Mouse (Mus musculus): ENCODE measurements around the gene Cd5l. TPM values are rescaled to one million over a fixed set of nuclear protein-coding genes. Genes with fewer than 3 reads are reported as not detected.
"Not testable (repeated sequence)": the region's sequence is repeated elsewhere in the genome, so short reads cannot be mapped to it uniquely, and the experiment has no call there.

Gene Cd5l
- polyA plus RNA-seq, 1 experiment from 2014 or later = 0.13 TPM

DNA sequence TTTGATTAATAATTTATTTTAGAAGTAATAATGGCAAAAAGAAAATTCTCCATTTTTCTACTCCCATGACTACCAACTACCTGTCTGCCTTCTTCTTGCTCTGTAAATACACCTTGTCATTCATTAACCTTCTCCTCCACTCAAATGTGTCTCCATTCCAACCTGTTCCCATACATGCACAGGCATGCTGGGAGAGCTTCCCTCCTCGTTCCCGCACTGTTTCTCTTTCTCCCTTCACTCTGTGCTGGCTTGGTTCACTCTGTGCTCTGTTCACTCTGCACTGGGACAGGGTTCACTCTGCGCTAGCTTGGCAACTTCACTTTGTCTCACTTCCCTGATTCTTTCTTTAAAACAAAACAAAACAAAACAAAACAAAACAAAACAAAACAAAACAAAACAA is 19.5 kb downstream of the Cd5l start:
- Histone ChIP-seq H3K4me3 (no peak overlapping the region), H3K4me2 (no peak overlapping the region), H3K9ac (no peak overlapping the region), H3K27me3 (no peaks in the 10 kb centered on the region), H3K27ac (no peak overlapping the region), H3K36me3 (no peaks in the 10 kb centered on the region), H3K9me3 (no peaks in the 10 kb centered on the region), H3K4me1 (peaks cover 5% of the 10 kb centered on the region; the same call in 1 of the 2 replicates)
- 53% methylated on average over 3 of the region's 3 CpGs for WGBS
- no peak for ATAC-seq (ENCODE audit: insufficient number of reproducible peaks, insufficient read depth, low FRiP score, low TSS enrichment, low read depth)

DNA sequence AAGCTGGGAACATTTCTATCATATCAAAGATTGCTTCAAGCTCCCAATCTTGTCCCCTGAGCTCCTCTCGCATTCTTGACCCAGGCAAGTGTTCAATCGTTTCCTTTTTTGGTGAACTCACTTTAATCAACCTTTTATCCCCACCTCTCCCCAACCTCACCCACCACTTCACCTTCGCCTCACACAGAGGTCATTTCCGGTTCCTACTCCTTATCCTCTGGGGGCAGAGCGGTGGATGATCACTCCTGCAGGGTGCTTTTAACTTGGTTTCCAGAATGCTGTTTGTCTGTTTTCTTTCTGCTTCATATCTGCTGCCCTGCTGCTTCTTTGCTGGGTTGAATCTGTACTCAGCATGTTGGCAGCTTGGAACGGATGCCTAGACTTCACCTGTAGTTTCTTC is 20.0 kb downstream of the Cd5l start:
- peaks cover 5% of the 10 kb centered on the region; the same call in 1 of the 2 replicates for H3K4me1 ChIP-seq
- WGBS = 58% methylated on average over 6 of the region's 6 CpGs
- H3K36me3 ChIP-seq = no peaks in the 10 kb centered on the region
- no peak for ATAC-seq (ENCODE audit: insufficient number of reproducible peaks, insufficient read depth, low FRiP score, low TSS enrichment, low read depth)
- H3K27me3 ChIP-seq = no peaks in the 10 kb centered on the region
- no peaks in the 10 kb centered on the region for H3K9me3 ChIP-seq
- no peak overlapping the region for H3K4me2 ChIP-seq
- H3K9ac ChIP-seq = no peak overlapping the region
- H3K27ac ChIP-seq = no peak overlapping the region
- no peak overlapping the region for H3K4me3 ChIP-seq

DNA sequence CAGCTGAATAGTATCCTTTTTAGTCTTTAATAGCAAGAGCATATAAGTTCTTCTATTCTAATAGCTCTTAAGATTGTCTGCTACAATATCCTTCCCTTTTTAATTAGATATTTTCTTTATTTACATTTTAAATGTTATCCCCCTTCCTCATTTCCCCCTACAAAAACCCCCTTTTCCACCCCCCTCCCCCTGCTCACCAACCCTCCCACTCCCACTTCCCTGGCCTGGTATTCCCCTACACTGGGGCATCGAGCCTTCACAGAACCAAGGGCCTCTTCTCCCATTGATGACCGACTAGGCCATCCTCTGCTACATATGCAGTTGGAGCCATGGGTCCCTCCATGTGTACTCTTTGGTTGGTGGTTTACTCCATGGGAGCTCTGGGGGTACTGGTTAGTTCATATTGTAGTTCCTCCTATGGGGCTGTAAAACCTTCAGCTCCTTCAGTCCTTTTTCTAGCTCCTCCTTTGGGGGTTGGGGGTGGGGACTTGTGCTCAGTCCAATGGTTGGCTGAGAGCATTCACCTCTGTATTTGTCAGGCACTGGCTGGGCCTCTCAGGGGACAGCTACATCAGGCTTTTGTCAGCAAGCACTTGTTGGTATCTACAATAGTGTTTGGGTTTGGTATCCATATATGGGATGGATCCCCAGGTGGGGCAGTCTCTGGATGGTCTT is 22.1 kb downstream of the Cd5l start:
- not testable (repeated sequence) for H3K4me1 ChIP-seq; H3K36me3 ChIP-seq; H3K4me3 ChIP-seq; H3K27me3 ChIP-seq; H3K9me3 ChIP-seq; H3K9ac ChIP-seq; ATAC-seq (ENCODE audit: insufficient number of reproducible peaks, insufficient read depth, low FRiP score, low TSS enrichment, low read depth); H3K4me2 ChIP-seq; H3K27ac ChIP-seq
- WGBS = 90% methylated on average over 2 of the region's 2 CpGs

DNA sequence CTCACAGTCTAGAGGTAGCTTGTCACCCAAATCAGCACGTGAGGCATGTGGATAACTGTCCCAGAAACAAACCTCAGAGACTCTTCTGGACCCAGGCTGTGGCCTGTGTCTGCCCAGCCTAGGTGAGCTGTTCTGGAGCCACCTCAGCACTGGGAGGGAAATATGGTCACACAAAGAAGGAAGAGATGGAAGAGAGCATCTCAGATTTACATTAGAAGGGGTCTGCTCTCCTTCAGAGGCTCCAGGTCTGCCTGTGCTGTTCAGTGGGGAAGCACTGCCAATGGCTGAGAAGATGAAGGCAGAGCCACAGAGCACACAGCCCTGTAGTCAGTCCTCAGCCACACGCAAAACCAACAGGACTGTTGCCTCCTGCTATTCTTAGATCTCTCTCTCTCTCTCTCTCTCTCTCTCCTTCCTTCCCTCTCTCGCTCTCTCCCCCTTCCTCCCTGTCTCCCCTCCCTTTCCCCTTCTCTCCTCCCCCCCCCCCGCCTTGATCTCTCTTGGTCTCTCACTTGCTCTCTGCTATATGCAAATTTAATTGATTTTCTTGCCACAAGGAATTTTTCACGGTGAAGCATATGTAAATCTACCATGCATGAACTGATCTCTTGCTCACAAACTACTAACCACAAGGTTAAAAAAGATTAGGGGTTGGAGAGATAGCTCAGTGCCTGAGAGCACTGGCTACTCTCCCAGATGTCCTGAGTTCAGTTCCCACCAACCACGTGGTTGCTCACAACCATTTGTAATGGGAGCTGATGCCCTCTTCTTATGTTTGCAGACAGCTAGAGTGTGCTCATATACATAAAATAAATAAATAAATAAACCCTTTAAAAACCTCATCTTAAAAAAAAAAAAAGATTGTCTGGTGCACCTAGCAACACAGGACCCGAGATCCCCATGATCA is 24.4 kb downstream of the Cd5l start:
- H3K27me3 ChIP-seq = no peaks in the 10 kb centered on the region
- no peaks in the 10 kb centered on the region for H3K36me3 ChIP-seq
- no peaks in the 10 kb centered on the region for H3K4me1 ChIP-seq
- no peaks in the 10 kb centered on the region for H3K9me3 ChIP-seq
- no peak overlapping the region for H3K4me2 ChIP-seq
- no peak overlapping the region for H3K27ac ChIP-seq
- ATAC-seq (ENCODE audit: insufficient number of reproducible peaks, insufficient read depth, low FRiP score, low TSS enrichment, low read depth) = no peak
- no peak overlapping the region for H3K9ac ChIP-seq
- 54% methylated on average over 7 of the region's 7 CpGs for WGBS
- no peak overlapping the region for H3K4me3 ChIP-seq

DNA sequence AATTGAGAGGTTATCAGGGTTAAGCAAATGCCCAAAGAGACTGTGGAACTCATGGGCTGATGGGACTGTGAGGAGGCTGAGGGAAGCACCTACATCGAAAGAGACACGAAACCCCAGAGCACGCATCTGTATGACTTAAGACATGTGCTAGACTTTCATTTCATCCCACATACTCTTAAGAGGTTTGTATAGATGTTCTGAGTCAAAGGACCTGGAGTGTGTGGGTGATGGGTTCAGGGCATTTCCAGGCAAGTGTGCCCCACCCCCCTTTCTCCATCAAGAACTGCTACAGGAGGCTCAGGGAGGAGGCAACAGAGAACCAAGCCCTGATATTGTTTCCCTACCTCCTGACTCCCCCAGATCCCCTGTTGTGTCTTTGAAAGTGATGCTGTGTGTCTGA is 25.6 kb downstream of the Cd5l start:
- Histone ChIP-seq H3K9ac (no peak overlapping the region), H3K4me2 (no peak overlapping the region), H3K4me3 (no peak overlapping the region), H3K36me3 (no peaks in the 10 kb centered on the region), H3K9me3 (no peaks in the 10 kb centered on the region), H3K4me1 (no peaks in the 10 kb centered on the region), H3K27me3 (no peaks in the 10 kb centered on the region), H3K27ac (no peak overlapping the region)
- 93% methylated on average over 3 of the region's 3 CpGs for whole genome bisulfite sequencing
- ATAC-seq (ENCODE audit: insufficient number of reproducible peaks, insufficient read depth, low FRiP score, low TSS enrichment, low read depth) = no peak

DNA sequence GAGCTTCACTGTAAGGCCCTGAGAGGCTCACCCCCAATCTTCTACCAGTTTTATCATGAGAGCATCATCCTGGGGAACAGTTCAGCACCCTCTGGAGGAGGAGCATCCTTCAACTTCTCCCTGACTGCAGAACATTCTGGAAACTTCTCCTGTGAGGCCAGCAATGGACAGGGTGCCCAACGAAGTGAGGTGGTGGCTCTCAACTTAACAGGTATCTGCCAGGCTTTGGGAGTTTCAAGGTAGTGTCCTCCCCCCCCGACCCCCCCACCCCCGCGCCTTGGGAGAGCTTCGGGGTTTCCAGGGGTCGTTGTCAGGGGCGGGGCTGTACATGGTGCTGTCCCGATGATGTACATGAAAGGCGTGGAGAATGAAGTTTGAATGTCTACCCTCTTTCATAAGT is 27.4 kb downstream of the Cd5l start:
- Histone ChIP-seq H3K27ac (no peak overlapping the region), H3K36me3 (no peaks in the 10 kb centered on the region), H3K9ac (no peak overlapping the region), H3K27me3 (no peaks in the 10 kb centered on the region), H3K4me2 (no peak overlapping the region), H3K4me1 (no peaks in the 10 kb centered on the region), H3K9me3 (no peaks in the 10 kb centered on the region), H3K4me3 (no peak overlapping the region)
- ATAC-seq (ENCODE audit: insufficient number of reproducible peaks, insufficient read depth, low FRiP score, low TSS enrichment, low read depth) = no peak
- WGBS = 82% methylated on average over 9 of the region's 9 CpGs

DNA sequence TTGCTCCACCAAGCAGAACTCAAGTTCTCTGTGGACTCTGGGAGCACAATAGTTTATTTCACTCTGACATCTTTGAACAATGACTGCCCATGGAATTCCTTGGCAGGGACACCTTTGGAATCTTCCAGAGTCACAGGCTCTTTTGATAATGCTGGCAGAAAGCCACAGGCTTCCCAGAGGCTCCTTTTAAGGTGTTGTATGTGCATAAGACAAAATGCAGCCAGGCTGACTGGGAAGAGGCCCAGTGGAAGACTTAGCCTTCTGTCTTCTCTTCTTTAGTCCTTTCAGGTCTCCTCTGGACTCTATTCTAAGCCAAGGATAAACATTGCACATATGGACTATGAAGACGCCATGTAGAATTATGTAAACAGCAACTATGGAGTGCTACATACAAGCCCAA is 33.3 kb downstream of the Cd5l start:
- 80% methylated on average over 1 of the region's 1 CpGs for WGBS
- no peaks in the 10 kb centered on the region for H3K36me3 ChIP-seq
- H3K4me3 ChIP-seq = no peak overlapping the region
- no peaks in the 10 kb centered on the region for H3K27me3 ChIP-seq
- H3K9ac ChIP-seq = no peak overlapping the region
- no peaks in the 10 kb centered on the region for H3K4me1 ChIP-seq
- no peak overlapping the region for H3K4me2 ChIP-seq
- ATAC-seq (ENCODE audit: insufficient number of reproducible peaks, insufficient read depth, low FRiP score, low TSS enrichment, low read depth) = no peak
- H3K9me3 ChIP-seq = no peaks in the 10 kb centered on the region
- H3K27ac ChIP-seq = no peak overlapping the region

DNA sequence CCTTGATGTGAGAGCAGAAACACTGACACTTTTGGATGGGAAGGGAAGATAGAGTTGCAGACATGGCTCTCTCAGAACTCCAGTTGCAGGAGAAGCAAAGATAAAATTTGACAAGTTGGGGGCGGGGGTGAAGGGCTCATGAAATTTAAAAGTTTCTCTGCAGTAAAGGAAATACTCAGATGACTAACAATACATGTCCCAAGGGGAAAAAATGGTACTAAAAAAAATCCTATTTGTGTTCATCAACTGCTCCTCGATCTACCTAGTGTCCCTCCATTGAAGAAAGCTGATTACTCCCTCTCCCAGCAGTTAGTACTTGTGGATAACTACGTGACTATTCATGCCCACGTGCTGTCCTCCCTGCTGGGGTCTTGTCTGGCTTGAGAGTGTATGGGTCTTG is 41.1 kb downstream of the Cd5l start:
- WGBS = 70% methylated on average over 4 of the region's 4 CpGs
- H3K4me1 ChIP-seq = no peaks in the 10 kb centered on the region
- no peak overlapping the region for H3K27ac ChIP-seq
- no peak overlapping the region for H3K4me2 ChIP-seq
- no peaks in the 10 kb centered on the region for H3K36me3 ChIP-seq
- ATAC-seq (ENCODE audit: insufficient number of reproducible peaks, insufficient read depth, low FRiP score, low TSS enrichment, low read depth) = no peak
- H3K9ac ChIP-seq = no peak overlapping the region
- no peaks in the 10 kb centered on the region for H3K9me3 ChIP-seq
- no peaks in the 10 kb centered on the region for H3K27me3 ChIP-seq
- H3K4me3 ChIP-seq = no peak overlapping the region

DNA sequence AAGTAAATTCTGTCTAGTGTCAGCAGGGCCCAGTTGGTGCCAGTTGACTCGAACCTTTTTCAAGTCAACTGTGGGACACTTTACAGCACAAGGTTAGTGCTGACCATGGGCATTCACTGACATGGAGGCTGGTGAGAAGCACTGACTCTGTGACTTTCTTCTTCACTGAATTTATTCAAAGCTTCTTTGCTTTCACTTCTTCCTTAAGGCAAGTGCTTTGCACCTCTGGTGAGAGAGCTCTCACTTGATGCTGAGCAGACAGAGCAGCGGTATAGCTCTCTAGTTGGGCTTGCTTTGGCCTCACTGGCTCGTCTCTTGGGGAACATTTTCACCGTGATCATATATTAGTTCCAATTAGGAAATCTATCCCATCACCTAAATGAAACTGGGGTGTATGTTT is 42.2 kb downstream of the Cd5l start:
- H3K4me1 ChIP-seq = no peaks in the 10 kb centered on the region
- 83% methylated on average over 4 of the region's 4 CpGs for WGBS
- H3K27ac ChIP-seq = no peak overlapping the region
- H3K27me3 ChIP-seq = no peaks in the 10 kb centered on the region
- no peak overlapping the region for H3K4me3 ChIP-seq
- ATAC-seq (ENCODE audit: insufficient number of reproducible peaks, insufficient read depth, low FRiP score, low TSS enrichment, low read depth) = no peak
- H3K36me3 ChIP-seq = no peaks in the 10 kb centered on the region
- no peaks in the 10 kb centered on the region for H3K9me3 ChIP-seq
- H3K4me2 ChIP-seq = no peak overlapping the region
- H3K9ac ChIP-seq = no peak overlapping the region

DNA sequence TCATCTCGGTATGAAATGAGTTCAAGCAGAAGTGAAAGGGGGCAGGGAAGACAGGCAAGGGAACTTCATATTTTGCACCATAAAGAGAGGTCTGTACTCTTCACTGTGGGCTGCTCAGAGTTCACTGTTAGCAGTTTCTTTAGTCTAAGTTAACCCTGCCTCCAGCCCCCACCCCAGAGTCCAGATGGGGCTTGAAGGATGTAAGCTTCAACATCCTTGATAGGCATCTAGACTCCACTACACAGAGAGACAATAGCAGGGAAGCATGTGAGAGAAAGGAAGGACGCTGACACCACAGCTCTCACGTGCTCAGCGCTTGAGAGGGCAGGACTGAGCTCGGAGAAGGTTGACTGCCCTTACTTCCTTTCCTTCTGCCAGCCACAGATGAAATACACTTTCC is 43.6 kb downstream of the Cd5l start:
- Histone ChIP-seq H3K36me3 (no peaks in the 10 kb centered on the region), H3K4me1 (no peaks in the 10 kb centered on the region), H3K27ac (no peak overlapping the region), H3K4me3 (no peak overlapping the region), H3K9me3 (no peaks in the 10 kb centered on the region), H3K4me2 (no peak overlapping the region), H3K27me3 (no peaks in the 10 kb centered on the region), H3K9ac (no peak overlapping the region)
- WGBS = 61% methylated on average over 5 of the region's 5 CpGs
- no peak for ATAC-seq (ENCODE audit: insufficient number of reproducible peaks, insufficient read depth, low FRiP score, low TSS enrichment, low read depth)

DNA sequence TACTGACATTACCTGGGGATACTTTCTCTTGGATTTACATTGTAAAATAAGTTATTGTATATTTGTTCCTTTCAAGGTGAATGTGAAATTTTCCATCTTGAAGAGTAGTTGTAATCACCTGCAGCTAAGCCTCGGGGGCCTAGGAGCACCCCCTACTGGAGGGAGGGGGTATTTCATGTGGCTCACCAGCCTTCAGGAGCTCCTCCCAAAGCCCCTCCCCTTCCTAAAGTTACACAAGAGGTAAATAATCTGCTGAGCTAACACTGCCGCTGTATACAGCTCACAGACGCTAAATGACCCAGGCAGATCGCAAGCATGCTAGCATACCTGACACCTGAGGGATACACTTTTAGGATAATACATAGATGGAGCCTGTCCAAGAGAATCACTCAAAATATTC is 50.5 kb downstream of the Cd5l start:
- no peak overlapping the region for H3K4me2 ChIP-seq
- H3K36me3 ChIP-seq = no peaks in the 10 kb centered on the region
- 24% methylated on average over 4 of the region's 4 CpGs for WGBS
- H3K4me1 ChIP-seq = 0 out of 2 replicates have a peak, but pooled peaks cover 2% of the 10 kb centered on the region
- no peak overlapping the region for H3K9ac ChIP-seq
- H3K4me3 ChIP-seq = no peak overlapping the region
- H3K9me3 ChIP-seq = no peaks in the 10 kb centered on the region
- H3K27me3 ChIP-seq = no peaks in the 10 kb centered on the region
- H3K27ac ChIP-seq = no peak overlapping the region
- ATAC-seq (ENCODE audit: insufficient number of reproducible peaks, insufficient read depth, low FRiP score, low TSS enrichment, low read depth) = no peak
